In genomic region chr9:56160341-56161141, GRCm38 (mm10) we compare ENCODE assay signal across 8 mouse cellular contexts. TPM values are rescaled to one million over a fixed set of nuclear protein-coding genes. Genes with fewer than 3 reads are reported as not detected.
DNase-seq lines count a peak whose midpoint lies in the region; ATAC-seq and TF ChIP-seq lines count a peak whose summit lies in the region.

No protein-coding gene starts in this region.

- ATAC-seq in forebrain, embryonic 12.5 days (ENCODE audit: low FRiP score), result peak; percentile 98
- ATAC-seq in heart, postnatal 0 days (ENCODE audit: insufficient read depth, low read depth), result peak; percentile 96
- peak; percentile 89 for ATAC-seq in liver, embryonic 15.5 days (ENCODE audit: insufficient read depth)
- ATAC-seq in neural tube, embryonic 12.5 days (ENCODE audit: low FRiP score, low read depth), result peak; percentile 99
- ATAC-seq in stomach, postnatal 0 days (ENCODE audit: low FRiP score, low TSS enrichment), result peak; percentile 94

- peak overlapping the region; percentile 33 for H3K4me2 ChIP-seq in CH12.LX (ENCODE audit: insufficient read depth, low read depth, poor library complexity, severe bottlenecking)
- H3K4me2 ChIP-seq in forebrain, embryonic 12.5 days, result peak overlapping the region; percentile 74
- H3K4me2 ChIP-seq in heart, postnatal 0 days (ENCODE audit: low read depth, low read length), result peak overlapping the region; percentile 58
- peak overlapping the region; percentile 96 for H3K4me2 ChIP-seq in liver, embryonic 15.5 days
- H3K4me2 ChIP-seq in neural tube, embryonic 12.5 days (replicated peaks), result peak overlapping the region; percentile 74
- H3K4me2 ChIP-seq in stomach, postnatal 0 days (replicated peaks; ENCODE audit: low read depth), result peak overlapping the region; percentile 66

- dilution Hi-C loops in CH12.LX (cut with MboI; ENCODE audit: extremely low pct_ligation_motif_present, extremely low pct_unique_long_range_greater_than_20kb, low sequenced_read_pairs), result no loop called here

- H3K4me3 ChIP-seq in CH12.LX (replicated peaks in 1 of 3; ENCODE audit: low read depth in 2 of 3, low read length in 2 of 3, poor library complexity in 1 of 3), result peak overlapping the region; percentile 66 to 95 (median 85)
- H3K4me3 ChIP-seq in forebrain, embryonic 12.5 days (replicated peaks), result peak overlapping the region; percentile 97
- peak overlapping the region; percentile 81 for H3K4me3 ChIP-seq in heart, postnatal 0 days (ENCODE audit: low read depth, low read length)
- peak overlapping the region; percentile 74 for H3K4me3 ChIP-seq in liver, embryonic 15.5 days (replicated peaks)
- peak overlapping the region; percentile 87 for H3K4me3 ChIP-seq in neural tube, embryonic 12.5 days
- H3K4me3 ChIP-seq in stomach, postnatal 0 days (ENCODE audit: low read depth, low read length), result peak overlapping the region; percentile 99

- peak; percentile 56; the same call in 1 of the 2 replicates for TF ChIP-seq POLR2A in CH12.LX (IDR thresholded peaks at IDR 0.05; ENCODE audit: low read depth, low read length)

- no peaks in the 10 kb centered on the region for H3K9me3 ChIP-seq in CH12.LX (replicated peaks; ENCODE audit: low read length)
- H3K9me3 ChIP-seq in forebrain, embryonic 12.5 days, result no peaks in the 10 kb centered on the region
- H3K9me3 ChIP-seq in heart, postnatal 0 days (replicated peaks; ENCODE audit: control insufficient read depth, low read length), result no peaks in the 10 kb centered on the region
- no peaks in the 10 kb centered on the region for H3K9me3 ChIP-seq in liver, embryonic 15.5 days (replicated peaks)
- no peaks in the 10 kb centered on the region for H3K9me3 ChIP-seq in neural tube, embryonic 12.5 days
- no peaks in the 10 kb centered on the region for H3K9me3 ChIP-seq in stomach, postnatal 0 days (ENCODE audit: control insufficient read depth, low read length)

- H3K9ac ChIP-seq in CH12.LX (ENCODE audit: insufficient read depth, low read depth), result peak overlapping the region; percentile 37
- H3K9ac ChIP-seq in forebrain, embryonic 12.5 days, result peak overlapping the region; percentile 96
- H3K9ac ChIP-seq in heart, postnatal 0 days (replicated peaks; ENCODE audit: low read depth, low read length), result peak overlapping the region; percentile 90
- peak overlapping the region; percentile 71 for H3K9ac ChIP-seq in liver, embryonic 15.5 days
- peak overlapping the region; percentile 97 for H3K9ac ChIP-seq in neural tube, embryonic 12.5 days
- H3K9ac ChIP-seq in stomach, postnatal 0 days (ENCODE audit: low read length), result peak overlapping the region; percentile 95

- TF ChIP-seq EP300 in CH12.LX (IDR thresholded peaks at IDR 0.05; ENCODE audit: low read length), result no peak
- no peak for TF ChIP-seq EP300 in heart, postnatal 0 days (IDR thresholded peaks at IDR 0.05; ENCODE audit: low read depth)
- TF ChIP-seq EP300 in stomach, postnatal 0 days (optimal IDR thresholded peaks at IDR 0.05), result no peak

- TF ChIP-seq RAD21 in CH12.LX (IDR thresholded peaks at IDR 0.05; ENCODE audit: low read depth, low read length), result no peak

- H3K27me3 ChIP-seq in CH12.LX (replicated peaks), result no peaks in the 10 kb centered on the region
- H3K27me3 ChIP-seq in forebrain, embryonic 12.5 days, result peaks cover 5% of the 10 kb centered on the region; the same call in 1 of the 2 replicates
- H3K27me3 ChIP-seq in heart, postnatal 0 days (ENCODE audit: control insufficient read depth, insufficient read depth, low read length), result no peaks in the 10 kb centered on the region
- peaks cover 17% of the 10 kb centered on the region; the same call in 1 of the 2 replicates for H3K27me3 ChIP-seq in liver, embryonic 15.5 days
- no peaks in the 10 kb centered on the region for H3K27me3 ChIP-seq in neural tube, embryonic 12.5 days (replicated peaks)
- no peaks in the 10 kb centered on the region for H3K27me3 ChIP-seq in stomach, postnatal 0 days (ENCODE audit: control insufficient read depth, insufficient read depth, low read length)

- DNase-seq in CH12.LX (ENCODE audit: extremely low read depth), result peak; percentile 74
- peak; percentile 67 for DNase-seq in c-Kit-positive CD71-positive TER-119-negative erythroid progenitor cells, embryonic 14.5 days (ENCODE audit: low read depth)
- DNase-seq in heart, postnatal 0 days (ENCODE audit: low spot score), result peak; percentile 94
- peak; percentile 91 to 93 for DNase-seq in kidney, postnatal 36 days
- DNase-seq in stomach, postnatal 0 days (ENCODE audit: low spot score), result peak; percentile 90

- H3K36me3 ChIP-seq in CH12.LX (replicated peaks in 1 of 2; ENCODE audit: control insufficient read depth in 1 of 2, insufficient read depth in 1 of 2, low read length in 1 of 2), result no peaks in the 10 kb centered on the region
- H3K36me3 ChIP-seq in forebrain, embryonic 12.5 days (replicated peaks), result no peaks in the 10 kb centered on the region
- no peaks in the 10 kb centered on the region for H3K36me3 ChIP-seq in heart, postnatal 0 days (replicated peaks; ENCODE audit: control insufficient read depth, insufficient read depth, low read length)
- H3K36me3 ChIP-seq in liver, embryonic 15.5 days (replicated peaks), result no peaks in the 10 kb centered on the region
- no peaks in the 10 kb centered on the region for H3K36me3 ChIP-seq in neural tube, embryonic 12.5 days
- H3K36me3 ChIP-seq in stomach, postnatal 0 days (ENCODE audit: control insufficient read depth, insufficient read depth, low read length), result no peaks in the 10 kb centered on the region

- TF ChIP-seq CTCF in CH12.LX (conservative IDR thresholded peaks at IDR 0.05 in 1 of 2, IDR thresholded peaks at IDR 0.05 in 1 of 2; ENCODE audit: low read depth in 2 of 2, low read length in 2 of 2), result no peak
- no peak for TF ChIP-seq CTCF in heart, postnatal 0 days (IDR thresholded peaks at IDR 0.05; ENCODE audit: low read depth)
- no peak for TF ChIP-seq CTCF in stomach, postnatal 0 days (IDR thresholded peaks at IDR 0.05; ENCODE audit: low read depth)

- H3K79me2 ChIP-seq in CH12.LX (replicated peaks; ENCODE audit: control insufficient read depth, extremely low read depth, insufficient read depth, poor library complexity, severe bottlenecking), result no peaks in the 10 kb centered on the region

- under 1% methylated on average over 82 of the region's 82 CpGs for WGBS in forebrain, embryonic 12.5 days
- 0% methylated on average over 77 of the region's 82 CpGs for WGBS in heart, postnatal 0 days
- WGBS in liver, embryonic 15.5 days (ENCODE audit: insufficient replicate concordance), result under 1% methylated on average over 82 of the region's 82 CpGs
- under 1% methylated on average over 81 of the region's 82 CpGs for WGBS in neural tube, embryonic 12.5 days
- under 1% methylated on average over 80 of the region's 82 CpGs for whole genome bisulfite sequencing in stomach, postnatal 0 days

- no peak overlapping the region for H3K27ac ChIP-seq in CH12.LX (ENCODE audit: insufficient read depth, low read depth)
- peak overlapping the region; percentile 96 for H3K27ac ChIP-seq in forebrain, embryonic 12.5 days
- H3K27ac ChIP-seq in heart, postnatal 0 days (ENCODE audit: low read depth), result peak overlapping the region; percentile 94
- 0 out of 2 replicates have a peak overlapping the region, but pooled peaks have one; percentile 25 for H3K27ac ChIP-seq in liver, embryonic 15.5 days (replicated peaks)
- peak overlapping the region; percentile 94 for H3K27ac ChIP-seq in neural tube, embryonic 12.5 days
- H3K27ac ChIP-seq in stomach, postnatal 0 days (replicated peaks), result peak overlapping the region; percentile 95

- in situ Hi-C loops in CH12.LX (cut with MboI; ENCODE audit: low pct_ligation_motif_present, low pct_unique_long_range_greater_than_20kb, low sequenced_read_pairs), result no loop called here

- peaks cover 6 to 62% of the 10 kb centered on the region in 2 experiments; a peak in 2 of 4 replicates for H3K4me1 ChIP-seq in CH12.LX (ENCODE audit: control insufficient read depth in 1 of 2, insufficient read depth in 2 of 2)
- H3K4me1 ChIP-seq in forebrain, embryonic 12.5 days, result peaks cover 25% of the 10 kb centered on the region
- H3K4me1 ChIP-seq in heart, postnatal 0 days (ENCODE audit: control insufficient read depth, insufficient read depth), result peaks cover 26% of the 10 kb centered on the region
- H3K4me1 ChIP-seq in liver, embryonic 15.5 days (replicated peaks), result peaks cover 10% of the 10 kb centered on the region
- peaks cover 30% of the 10 kb centered on the region for H3K4me1 ChIP-seq in neural tube, embryonic 12.5 days
- H3K4me1 ChIP-seq in stomach, postnatal 0 days (replicated peaks; ENCODE audit: control insufficient read depth, insufficient read depth), result no peaks in the 10 kb centered on the region

TF ChIP-seq in CH12.LX, 34 proteins besides CTCF, POLR2A, EP300 and RAD21:
- TF ChIP-seq MAZ (IDR thresholded peaks at IDR 0.05; ENCODE audit: low read depth, low read length), result no peak
- TF ChIP-seq NRF1 (IDR thresholded peaks at IDR 0.05; ENCODE audit: low read depth, low read length), result peak; percentile 49; the same call in 1 of the 2 replicates
- peak; percentile 47; the same call in 1 of the 2 replicates for TF ChIP-seq MXI1 (IDR thresholded peaks at IDR 0.05; ENCODE audit: low read depth, low read length)
- peak; percentile 35; the same call in 1 of the 2 replicates for TF ChIP-seq MAX (IDR thresholded peaks at IDR 0.05; ENCODE audit: low read length)
- peak; percentile 20; the same call in 1 of the 2 replicates for TF ChIP-seq HCFC1 (IDR thresholded peaks at IDR 0.05; ENCODE audit: low read depth, low read length)
- no peak for TF ChIP-seq BHLHE40 (IDR thresholded peaks at IDR 0.05; ENCODE audit: low read depth, low read length)
- TF ChIP-seq TCF12 (IDR thresholded peaks at IDR 0.05; ENCODE audit: low read depth, low read length), result peak; percentile 56; the same call in 1 of the 2 replicates
- TF ChIP-seq RCOR1 (conservative IDR thresholded peaks at IDR 0.05; ENCODE audit: low read depth, low read length), result no peak
- TF ChIP-seq GABPA (IDR thresholded peaks at IDR 0.05; ENCODE audit: insufficient replicate concordance, low read depth, low read length), result no peak
- no peak for TF ChIP-seq IRF4 (IDR thresholded peaks at IDR 0.05; ENCODE audit: low read depth, low read length)

RNA-seq across cellular contexts. Expression of gene Tspan3, which starts 4.7 kb away (rescaled TPM):
- 34.5 and 35.7 TPM in 2 replicates for total RNA-seq in CH12.LX (2012; rRNA removed)
- total RNA-seq in CH12.LX (2014; rRNA removed), result 81.4 and 85.9 TPM in 2 replicates
- polyA plus RNA-seq in CH12.LX (2012; ENCODE audit: insufficient read length, low read depth), result 60.4 and 62.0 TPM in 2 replicates
- 472 and 483 TPM in 2 replicates for polyA plus RNA-seq in forebrain, embryonic 12.5 days (2016; fragmentation: Nextera tagmentation; extraction: Ambion mirVana)
- total RNA-seq in heart, postnatal 0 days (2014; rRNA removed; ENCODE audit: low replicate concordance), result 384 and 402 TPM in 2 replicates
- 460 and 461 TPM in 2 replicates for polyA plus RNA-seq in heart, postnatal 0 days (2015; fragmentation: Nextera tagmentation; extraction: Ambion mirVana)
- 26.3 and 27.5 TPM in 2 replicates for polyA plus RNA-seq in liver, embryonic 15.5 days (2015; fragmentation: Nextera tagmentation; extraction: Ambion mirVana)
- 514 and 516 TPM in 2 replicates for polyA plus RNA-seq in neural tube, embryonic 12.5 days (2016; fragmentation: Nextera tagmentation; extraction: Ambion mirVana)
- 318 and 328 TPM in 2 replicates for polyA plus RNA-seq in stomach, postnatal 0 days (2015; fragmentation: Nextera tagmentation; extraction: Ambion mirVana)

Comparison
In these comparisons a context has a peak if more than half of its experiments do, and no peak if none do; other contexts are left out.
1. H3K4me2 ChIP-seq: peak in every context shown above with its lines; median percentile 96 in liver, embryonic 15.5 days; 74 in forebrain, embryonic 12.5 days; 74 in neural tube, embryonic 12.5 days; 66 in stomach, postnatal 0 days; 58 in heart, postnatal 0 days; 33 in CH12.LX.
2. H3K9ac ChIP-seq: peak in every context shown above with its lines; median percentile 97 in neural tube, embryonic 12.5 days; 96 in forebrain, embryonic 12.5 days; 95 in stomach, postnatal 0 days; 90 in heart, postnatal 0 days; 71 in liver, embryonic 15.5 days; 37 in CH12.LX.